Mouse (Mus musculus) megakaryocyte, embryonic 14.5 days (primary cell): ENCODE results near the gene Gdpd3. TPM values are rescaled to one million over a fixed set of nuclear protein-coding genes. Genes with fewer than 3 reads are reported as not detected.
"Not testable (repeated sequence)": the region's sequence is repeated elsewhere in the genome, so short reads cannot be mapped to it uniquely, and the experiment has no call there.

Source experiments
- H3K27me3 ChIP-seq: replicated peaks from 2 replicates; pipeline ENCODE3; 2012; ENCODE audit warnings: inconsistent platforms
- H3K36me3 ChIP-seq: replicated peaks from 2 replicates; pipeline ENCODE3; 2012; ENCODE audit warnings: low read length, inconsistent platforms, mixed read lengths
- H3K4me1 ChIP-seq: 2 replicates; pipeline ENCODE4 v1.6.1; 2012; ENCODE audit warnings: inconsistent platforms
- H3K4me3 ChIP-seq: replicated peaks from 2 replicates; pipeline ENCODE3; 2012; ENCODE audit warnings: moderate library complexity, mild to moderate bottlenecking, inconsistent platforms
- H3K9me3 ChIP-seq: 2 replicates; pipeline ENCODE4 v1.6.1; 2012; ENCODE audit warnings: inconsistent platforms
- FLI1 ChIP-seq: IDR thresholded peaks from 2 replicates; pipeline ENCODE4 v1.6.1; 2012; ENCODE audit warnings: low read length, inconsistent platforms, mixed read lengths
- GATA1 ChIP-seq: IDR thresholded peaks from 3 replicates; pipeline ENCODE4 v1.6.1; 2012; ENCODE audit warnings: mixed read lengths, low read length, inconsistent platforms, borderline replicate concordance
- polyA plus RNA-seq: library from polyadenylated mRNA; stranded (reverse); fragments of >175 nt; gene quantifications from 2 replicates; pipeline ENCODE4 v1.2.3, GENCODE M21; 2012; ENCODE audit warnings: low replicate concordance; ENCODE audit not compliant: insufficient read depth

The Gdpd3 gene
- 3.4 TPM in 1 of 2 replicates, not detected in the other for polyA plus RNA-seq

DNA sequence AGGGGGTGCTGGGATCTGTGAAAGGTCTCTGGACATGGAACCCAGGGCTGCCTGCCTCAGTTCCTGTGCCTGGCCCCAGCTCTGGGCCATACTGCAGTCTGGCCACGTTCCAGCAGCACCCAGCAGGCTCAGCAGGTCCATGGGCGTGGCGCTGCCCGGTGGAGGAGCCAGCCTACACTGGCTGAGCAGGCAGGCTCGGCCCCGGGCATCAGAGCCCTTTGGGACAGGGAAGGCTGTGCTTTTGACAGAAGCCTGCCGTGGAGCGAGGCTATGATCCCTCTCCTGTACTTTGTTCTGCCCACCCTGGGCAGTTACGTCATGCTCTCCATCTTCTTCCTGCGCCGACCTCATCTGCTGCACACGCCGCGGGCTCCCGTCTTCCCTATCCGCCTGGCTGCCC is at the start of gene Gdpd3:
Gene Gdpd3, plus strand, starts transcription at position 134 of the 400 bp plus-strand sequence.
- TF ChIP-seq GATA1 (no peak), FLI1 (no peak)
- peak within 1 kb of the TSS; percentile 67 for H3K4me3 ChIP-seq
- H3K9me3 ChIP-seq = no peaks in the 10 kb centered on the region
- peaks cover 75% of the 10 kb centered on the region for H3K4me1 ChIP-seq
- peaks cover 100% of the 10 kb centered on the region for H3K36me3 ChIP-seq
- no peaks in the 10 kb centered on the region for H3K27me3 ChIP-seq

DNA sequence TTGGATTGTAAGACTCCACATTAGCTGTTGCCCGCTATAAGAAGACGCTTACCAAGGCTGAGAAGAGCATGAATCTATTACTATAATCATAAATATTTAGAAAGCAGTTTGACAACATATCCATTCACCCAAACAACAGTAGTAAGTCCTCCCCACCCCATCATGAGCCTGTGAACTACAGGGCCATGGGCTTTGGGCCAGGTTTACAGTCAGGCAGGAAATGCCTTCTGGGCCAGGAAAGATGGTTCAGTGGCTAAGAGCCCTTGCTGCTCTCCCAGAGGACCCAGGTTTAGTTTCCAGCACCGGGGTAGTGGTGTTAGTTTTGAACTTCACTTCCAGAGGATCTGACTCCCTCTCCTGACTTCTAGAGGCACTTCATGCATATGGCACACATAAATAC is 48.6 kb upstream of the Gdpd3 start:
- Histone ChIP-seq H3K9me3 (peaks cover 7% of the 10 kb centered on the region; the same call in 1 of the 2 replicates), H3K27me3 (peaks cover 3% of the 10 kb centered on the region), H3K4me3 (no peak overlapping the region), H3K4me1 (peaks cover 8% of the 10 kb centered on the region), H3K36me3 (no peaks in the 10 kb centered on the region)
- no peak for TF ChIP-seq FLI1
- TF ChIP-seq GATA1 = no peak

DNA sequence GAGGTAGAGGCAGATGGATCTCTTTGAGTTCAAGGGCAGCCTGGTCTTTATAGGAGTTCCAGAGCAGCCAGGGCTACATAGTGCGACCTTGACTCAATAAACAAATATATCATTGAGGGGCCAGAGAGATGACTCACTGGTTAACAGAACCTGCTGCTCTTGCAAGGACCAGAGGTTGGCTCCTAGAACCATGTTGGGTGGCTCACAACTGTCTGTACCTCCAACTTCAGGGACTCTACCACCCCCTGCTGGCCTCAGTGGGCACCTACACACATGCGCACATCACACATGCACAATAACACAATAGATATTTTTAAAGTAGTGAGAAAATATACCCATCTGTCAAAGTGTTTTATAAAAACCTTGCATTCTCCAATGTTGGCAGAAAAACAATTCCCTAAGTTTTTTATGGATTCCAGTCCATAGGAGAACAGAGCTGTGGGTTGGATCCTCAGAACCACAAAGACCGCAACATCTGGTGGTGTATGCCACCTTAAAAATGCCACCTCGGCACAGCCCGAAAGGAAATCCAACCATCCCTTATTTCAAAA is 47.3 kb upstream of the Gdpd3 start:
- Histone ChIP-seq H3K9me3 (peaks cover 16% of the 10 kb centered on the region), H3K4me1 (peaks cover 4% of the 10 kb centered on the region; the same call in 1 of the 2 replicates), H3K4me3 (no peak overlapping the region), H3K27me3 (peaks cover 3% of the 10 kb centered on the region), H3K36me3 (no peaks in the 10 kb centered on the region)
- TF ChIP-seq FLI1 = no peak
- TF ChIP-seq GATA1 = no peak

DNA sequence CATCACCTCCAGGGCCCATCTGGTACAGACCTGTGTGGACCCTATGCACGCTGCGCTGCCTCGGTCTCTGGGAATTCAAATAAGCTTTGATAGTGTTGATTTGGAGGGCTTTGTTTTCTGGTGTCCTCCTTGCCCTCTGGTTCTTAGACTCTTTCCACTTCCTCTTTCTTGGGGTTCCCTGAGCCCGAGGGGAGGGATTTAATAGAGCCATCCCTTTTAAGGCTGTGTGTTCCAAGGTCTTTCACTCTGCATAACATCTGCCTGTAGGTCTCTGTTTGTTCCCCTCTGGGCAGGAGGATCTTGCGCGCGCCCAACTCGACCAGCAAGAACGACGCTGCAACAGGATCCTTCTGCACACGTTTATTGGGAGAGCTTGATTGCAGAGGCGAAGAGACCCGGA is 44.5 kb upstream of the Gdpd3 start:
- Histone ChIP-seq H3K36me3 (no peaks in the 10 kb centered on the region), H3K4me3 (no peak overlapping the region), H3K4me1 (peaks cover 16% of the 10 kb centered on the region), H3K27me3 (peaks cover 4% of the 10 kb centered on the region), H3K9me3 (peaks cover 18% of the 10 kb centered on the region)
- no peak for TF ChIP-seq GATA1
- no peak for TF ChIP-seq FLI1

DNA sequence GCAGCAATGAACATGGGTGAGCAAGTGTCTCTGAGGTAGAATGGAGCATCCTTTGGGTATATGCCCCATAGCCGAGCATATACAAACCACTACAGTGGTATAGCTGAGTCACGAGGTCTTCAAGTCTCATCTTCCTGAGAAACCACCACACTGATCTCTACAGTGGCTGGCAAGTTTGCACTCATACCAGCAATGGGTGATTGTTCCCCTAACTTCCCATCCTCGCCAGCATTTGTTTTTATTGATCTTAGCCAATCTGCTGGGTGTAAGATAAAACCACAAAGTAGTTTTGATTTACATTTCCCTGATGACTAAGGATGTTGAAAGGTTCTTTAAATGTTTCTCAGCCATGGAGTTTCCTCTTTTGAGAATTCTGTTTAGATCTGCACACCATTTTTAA is 41.1 kb upstream of the Gdpd3 start:
- H3K27me3 ChIP-seq = peaks cover 2% of the 10 kb centered on the region
- H3K4me1 ChIP-seq = peaks cover 18% of the 10 kb centered on the region
- TF ChIP-seq FLI1 (no peak), GATA1 (no peak)
- no peak overlapping the region for H3K4me3 ChIP-seq
- H3K9me3 ChIP-seq = peaks cover 15% of the 10 kb centered on the region
- H3K36me3 ChIP-seq = no peaks in the 10 kb centered on the region

DNA sequence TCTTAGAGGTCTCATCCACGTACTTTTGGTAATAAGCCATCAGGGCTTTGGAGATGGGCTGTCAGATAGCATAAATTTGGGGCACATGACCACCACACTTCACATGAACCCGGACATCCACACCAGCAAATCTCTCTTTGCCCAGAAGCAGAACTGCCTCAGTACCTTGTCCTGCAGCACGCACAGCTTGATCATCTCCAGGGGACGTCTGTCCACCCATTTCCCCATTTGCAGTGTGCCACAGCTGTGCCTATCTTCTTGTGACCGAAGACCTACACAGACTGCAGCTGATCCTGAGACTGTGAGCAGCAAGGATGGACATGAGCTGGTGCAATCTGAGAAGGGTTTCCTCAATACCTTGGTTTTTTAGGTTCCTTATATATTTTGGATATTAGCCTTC is 40.5 kb upstream of the Gdpd3 start:
- Histone ChIP-seq H3K4me1 (peaks cover 21% of the 10 kb centered on the region), H3K9me3 (peaks cover 15% of the 10 kb centered on the region), H3K36me3 (no peaks in the 10 kb centered on the region), H3K27me3 (peaks cover 2% of the 10 kb centered on the region), H3K4me3 (peak overlapping the region; percentile 50)
- TF ChIP-seq GATA1 = no peak

DNA sequence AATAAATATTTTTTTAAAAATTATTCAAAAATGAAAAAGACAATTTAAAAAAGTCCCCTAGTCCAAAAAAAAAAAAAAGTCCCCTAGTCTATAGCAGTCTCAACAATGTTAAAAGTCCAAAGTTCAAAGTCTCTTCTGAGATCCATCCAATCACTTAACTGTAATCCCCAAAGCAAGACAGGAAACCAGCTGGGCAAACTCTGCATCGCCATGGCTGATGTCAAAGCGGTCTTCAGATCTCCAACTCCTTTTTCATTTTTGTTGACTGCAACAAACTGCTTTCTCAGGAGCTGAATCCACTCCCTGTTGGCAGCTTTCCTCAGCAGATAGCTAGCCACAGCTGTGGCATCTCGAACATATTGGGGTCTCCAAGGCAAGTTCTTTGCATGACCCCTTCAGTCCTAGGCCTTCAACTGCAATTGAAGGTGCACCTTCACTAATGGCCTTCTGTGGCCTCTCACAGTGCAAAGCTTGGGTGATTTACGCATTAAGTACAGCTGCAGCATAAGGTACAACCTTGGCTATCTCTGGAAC is 35.8 kb upstream of the Gdpd3 start:
- peaks cover 15% of the 10 kb centered on the region for H3K4me1 ChIP-seq
- not testable (repeated sequence) for H3K36me3 ChIP-seq, H3K27me3 ChIP-seq, H3K9me3 ChIP-seq, H3K4me3 ChIP-seq

DNA sequence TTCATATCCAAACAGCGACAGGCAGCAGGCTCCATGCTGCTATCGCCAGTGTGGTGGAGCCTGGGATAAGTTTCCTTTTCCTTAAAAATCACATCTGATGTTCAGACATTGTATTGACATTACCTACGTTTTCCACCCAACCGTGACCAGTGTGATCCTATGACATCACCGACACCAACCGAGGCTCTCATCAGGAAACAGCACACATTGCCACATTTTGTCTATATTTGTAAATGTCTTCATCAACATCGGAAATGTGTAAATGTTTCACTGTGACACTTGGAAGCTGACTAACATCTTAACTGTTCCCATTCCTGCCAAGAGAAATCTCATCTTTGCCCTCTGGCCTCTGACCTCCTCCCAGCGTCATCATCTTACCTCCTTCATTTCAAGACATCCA is 30.0 kb upstream of the Gdpd3 start:
- peaks cover 24% of the 10 kb centered on the region for H3K27me3 ChIP-seq
- no peaks in the 10 kb centered on the region for H3K36me3 ChIP-seq
- no peak for TF ChIP-seq GATA1
- no peak for TF ChIP-seq FLI1
- peaks cover 7% of the 10 kb centered on the region; the same call in 1 of the 2 replicates for H3K4me1 ChIP-seq
- H3K4me3 ChIP-seq = no peak overlapping the region
- no peaks in the 10 kb centered on the region for H3K9me3 ChIP-seq

DNA sequence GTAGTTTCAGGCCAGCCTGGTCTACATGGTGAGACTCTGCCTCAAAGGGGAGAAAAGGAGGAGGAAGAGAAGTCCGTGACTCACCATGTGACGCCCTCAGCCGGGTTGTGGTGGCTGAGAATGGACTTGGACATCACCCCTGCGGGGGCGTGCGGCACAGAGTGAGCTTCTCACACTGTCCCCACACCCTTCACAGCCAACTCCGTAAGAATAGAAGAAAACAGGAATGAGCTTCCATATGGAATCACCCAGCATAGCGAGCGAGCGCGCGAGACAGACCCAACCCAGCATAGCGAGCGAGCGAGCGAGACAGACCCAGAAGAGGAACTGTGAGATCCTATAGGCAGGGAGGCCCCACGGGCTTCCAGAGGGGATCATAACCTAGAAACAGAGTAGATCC is 26.6 kb upstream of the Gdpd3 start:
- Histone ChIP-seq H3K27me3 (peaks cover 25% of the 10 kb centered on the region), H3K36me3 (no peaks in the 10 kb centered on the region), H3K4me1 (peaks cover 9% of the 10 kb centered on the region; the same call in 1 of the 2 replicates), H3K9me3 (no peaks in the 10 kb centered on the region), H3K4me3 (no peak overlapping the region)
- TF ChIP-seq FLI1 (no peak), GATA1 (no peak)

DNA sequence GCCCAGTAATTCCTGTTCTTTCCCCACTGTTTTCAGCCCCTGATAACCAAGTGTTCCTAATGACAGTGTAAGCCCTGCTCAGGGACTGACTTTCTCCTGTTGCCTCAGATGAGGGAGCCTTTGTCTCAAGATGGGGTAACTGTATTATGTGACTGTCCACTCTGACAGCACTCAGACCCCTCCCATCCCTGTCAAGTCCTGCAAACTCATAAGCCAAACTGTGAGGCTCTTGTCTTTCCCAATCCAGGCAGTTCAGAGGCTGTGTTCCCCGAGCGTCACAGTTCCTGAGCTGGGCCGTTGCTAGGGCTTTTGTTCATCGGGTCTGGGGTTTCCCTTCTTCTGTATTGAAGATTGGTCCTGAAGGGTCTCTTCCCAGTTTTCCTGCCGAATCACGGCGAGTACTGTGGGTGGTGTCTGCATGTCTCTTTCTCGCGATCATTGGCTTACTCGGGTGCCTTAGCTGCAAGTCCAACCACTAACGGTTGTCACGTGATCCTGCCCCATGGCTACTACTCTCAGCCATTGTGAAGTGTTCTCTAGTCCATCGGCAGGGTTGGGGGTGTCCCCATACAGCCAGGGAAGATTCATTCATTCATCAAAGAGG is 25.9 kb upstream of the Gdpd3 start:
- no peaks in the 10 kb centered on the region for H3K36me3 ChIP-seq
- H3K4me1 ChIP-seq = peaks cover 9% of the 10 kb centered on the region; the same call in 1 of the 2 replicates
- no peak overlapping the region for H3K4me3 ChIP-seq
- TF ChIP-seq FLI1 (no peak), GATA1 (no peak)
- peaks cover 23% of the 10 kb centered on the region for H3K27me3 ChIP-seq
- no peaks in the 10 kb centered on the region for H3K9me3 ChIP-seq
